In genomic region chr3:27218604-27219003, GRCm38 (mm10) we compare ENCODE assay signal across 18 mouse cellular contexts. TPM values are rescaled to one million over a fixed set of nuclear protein-coding genes. Genes with fewer than 3 reads are reported as not detected.
A peak's percentile ranks its signal among the peaks of the same experiment; 100 is the strongest.
DNase-seq lines count a peak whose midpoint lies in the region; ATAC-seq lines count a peak whose summit lies in the region.
"Had no signal": no experiment of that assay in that cellular context is flagged by ENCODE, and none has a peak within 500 bp of the region (broad histone marks: within the 10 kb centered on the region; RNA-seq: fewer than 3 reads in every experiment).

No protein-coding gene starts in this region.

- intact Hi-C loops in left cerebral cortex, postnatal 36 days (cut with DNase I) = no loop called here

- DNase-seq in layer of hippocampus, adult 11-12 months (ENCODE audit: low spot score) = peak; percentile 25
- DNase-seq in layer of hippocampus, adult 9-10 months (ENCODE audit: low spot score) = no peak
- peak; percentile 70 for DNase-seq in A20 (ENCODE audit: low read depth, low spot score)
- DNase-seq in monocyte, adult 2 months (ENCODE audit: low read depth in 1 of 2, low spot score in 2 of 2) = peak; percentile 41 to 49
- DNase-seq in left cerebral cortex, postnatal 36 days (ENCODE audit: low spot score in 2 of 2) = no peak
- no peak for DNase-seq in thymus, adult 18-20 months
- DNase-seq: adrenal gland, adult 2 months; cerebellum, adult 2 months; cerebellum, postnatal 36 days; forebrain, postnatal 0 days; gastrocnemius, postnatal 25 days; heart, postnatal 36 days; kidney, adult 9 months; kidney, postnatal 25 days; right cerebral cortex, postnatal 14 days had no signal

- ATAC-seq in granulocyte monocyte progenitor cell, adult 5-6 weeks (replicated peaks; ENCODE audit: poor library complexity, severe bottlenecking) = peak; percentile 95
- no peak for ATAC-seq in activated CD4-positive, CD25-positive, alpha-beta regulatory T cell, adult 4 months
- ATAC-seq: forebrain, postnatal 0 days; Patski had no signal

RNA-seq across cellular contexts. Expression of gene Nceh1, which starts 35.8 kb away (rescaled TPM):
- 9.9 and 14.0 TPM in 2 replicates for total RNA-seq in granulocyte monocyte progenitor cell, adult 5-6 weeks (2014; fragmentation: Nextera tagmentation)
- total RNA-seq in granulocyte monocyte progenitor cell, adult 5-6 weeks (2017) = 16.8 and 17.7 TPM in 2 replicates
- total RNA-seq in left cerebral cortex, postnatal 36 days (2021) = 100 to 1,000 TPM; 111 to 126 TPM
- polyA plus RNA-seq in activated CD4-positive, CD25-positive, alpha-beta regulatory T cell, adult 4 months (2017; shearing (Covaris generic)) = 10 to 100 TPM; 21.1 to 21.5 TPM

Comparison
In these comparisons a context has a peak if more than half of its experiments do, and no peak if none do; other contexts are left out.
1. DNase-seq: peak in layer of hippocampus, adult 11-12 months (single experiment), A20 (single experiment) and monocyte, adult 2 months (2 of 2); none in layer of hippocampus, adult 9-10 months (single experiment), left cerebral cortex, postnatal 36 days (0 of 2) and thymus, adult 18-20 months (0 of 2).
2. RNA of gene Nceh1, which starts 35.8 kb away (total RNA-seq): 111 to 126 TPM in left cerebral cortex, postnatal 36 days; 9.9 to 17.7 TPM in granulocyte monocyte progenitor cell, adult 5-6 weeks; every median in the first group is over 4 times any median in the second.